Mouse (Mus musculus) left cerebral cortex, adult 18-20 months (tissue): ENCODE measurements around the gene Cetn4. TPM values are rescaled to one million over a fixed set of nuclear protein-coding genes. Genes with fewer than 3 reads are reported as not detected.

Experiments used
- DNase-seq, 2 experiments: peaks; one replicate each; pipeline ENCODE4 v3.0.0; 2021 to 2022; ENCODE audit warnings: low spot score in 2 of 2, mixed read lengths in 1 of 2
- long read RNA-seq, 2 experiments: library from polyadenylated mRNA; stranded (forward); transcript quantifications; one replicate each; pipeline ENCODE4 v2.0.0; 2021
- total RNA-seq, 2 experiments: library from RNA; stranded (reverse); gene quantifications; 2 replicates each; pipeline ENCODE4 v1.2.3; 2021

Gene Cetn4
- 10 to 100 TPM; 10.2 to 10.7 TPM for total RNA-seq
- long read RNA-seq, experiment 1, partial matches to known transcripts, result 0 of 3 reads
- long read RNA-seq, experiment 1, other reads (novel, unspliced or antisense), result 0 of 3 reads
- long read RNA-seq, experiment 2, partial matches to known transcripts, result 0 of 2 reads
- long read RNA-seq, experiment 2, other reads (novel, unspliced or antisense), result 0 of 2 reads

GRCm38 (mm10) chr3:37312370-37312941, at the start of gene Cetn4, which contains the start of gene Bbs12:
Gene Cetn4, minus strand, starts transcription at chr3:37312708.
Gene Bbs12, plus strand, starts transcription at chr3:37312554.
- DNase-seq, result peak; percentile 98 to 99

- DNase-seq, result no peak
These were observed 48.2 kb upstream of the Cetn4 start for GRCm38 (mm10) chr3:37360729-37361128.

DNA sequence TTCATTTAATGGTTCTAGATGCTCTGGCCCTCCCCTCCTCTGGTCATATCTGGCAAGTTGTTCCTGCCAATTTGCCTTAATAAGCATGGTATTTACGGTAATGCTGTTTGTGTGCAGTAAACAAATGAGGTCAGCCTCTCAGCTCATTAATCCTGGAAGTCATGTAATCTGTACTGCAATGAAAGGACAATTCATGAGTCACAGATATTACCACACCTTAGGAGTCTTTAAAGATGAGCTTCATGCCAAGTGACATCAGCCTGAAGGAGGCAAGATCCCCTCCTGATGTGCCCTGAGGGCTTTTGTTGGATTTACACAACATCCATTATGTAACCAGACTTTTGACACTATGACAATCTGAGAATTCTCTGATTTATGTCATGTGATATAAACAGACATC, 42.2 kb upstream of the Cetn4 start:
- no peak for DNase-seq

DNA sequence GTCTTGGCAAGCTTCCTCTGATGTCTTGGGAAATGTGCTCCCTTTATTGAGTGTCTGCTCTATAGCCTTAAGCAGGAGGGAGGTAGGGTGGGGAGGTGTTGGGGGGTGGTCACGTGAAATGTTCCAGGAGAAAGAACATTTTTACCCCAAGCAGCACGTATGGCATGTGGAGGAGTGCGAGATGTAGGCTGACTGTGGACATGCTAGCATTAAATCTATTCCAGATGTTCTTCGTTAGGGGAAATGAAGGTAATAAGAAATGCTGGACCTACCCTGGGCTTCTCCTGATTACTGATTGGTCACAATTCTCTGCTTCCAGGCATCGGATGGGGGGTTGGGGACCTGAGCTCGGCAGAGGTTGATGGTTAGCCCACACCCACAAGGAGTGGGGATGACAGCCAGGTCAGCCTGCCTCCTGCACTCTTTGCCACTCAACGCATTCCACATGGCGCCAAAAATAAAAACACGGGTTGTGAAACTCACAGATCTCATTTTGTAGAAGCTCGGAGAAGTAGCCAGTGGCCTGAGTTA, 41.5 kb upstream of the Cetn4 start:
- no peak for DNase-seq

- no peak for DNase-seq
These were observed 37.9 kb upstream of the Cetn4 start for GRCm38 (mm10) chr3:37350386-37350785.

DNA sequence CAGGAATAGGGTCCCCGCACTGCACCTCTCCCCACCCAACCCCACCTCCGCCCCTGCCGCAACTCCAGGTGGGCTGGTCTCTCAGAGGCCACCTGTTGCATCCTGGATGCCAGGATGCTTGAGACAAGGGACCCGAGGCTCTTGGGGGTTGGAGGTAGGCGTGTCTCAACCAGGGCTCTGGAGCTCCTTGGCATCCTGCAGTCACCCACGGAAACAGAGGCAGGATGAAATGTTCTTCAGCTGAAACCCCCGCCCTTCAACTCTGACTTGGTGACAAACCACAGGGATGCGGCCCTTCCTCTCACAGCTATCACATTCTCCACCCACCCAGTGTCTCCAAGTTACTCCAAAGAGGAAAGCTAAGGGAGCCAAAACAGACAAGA, 36.6 kb upstream of the Cetn4 start:
- DNase-seq, result no peak

- peak; percentile 56 to 75 for DNase-seq
These were observed 36.0 kb upstream of the Cetn4 start, which contains the start of gene Fgf2 for GRCm38 (mm10) chr3:37348221-37349165. Gene Fgf2, plus strand, starts transcription at chr3:37348346.

DNA sequence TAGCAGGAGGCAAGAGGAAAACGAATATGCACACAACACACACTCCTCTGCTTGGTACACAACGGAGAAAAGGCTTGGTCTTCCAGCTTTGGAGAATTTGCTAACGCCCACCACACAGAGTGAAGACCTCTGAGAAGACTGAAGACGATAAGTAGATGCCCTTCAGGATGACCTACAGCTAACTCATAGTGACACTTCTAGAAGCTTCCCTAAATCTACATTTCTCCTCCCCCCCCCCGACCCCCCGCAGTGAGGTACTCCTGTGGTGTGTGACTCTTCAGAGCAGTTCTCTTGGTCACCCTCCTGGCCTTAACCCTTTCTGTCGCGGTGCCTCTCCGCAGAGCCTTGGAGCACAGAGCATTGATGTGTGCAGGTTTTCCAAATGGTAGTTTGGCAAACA, 35.2 kb upstream of the Cetn4 start:
- DNase-seq, result no peak

DNA sequence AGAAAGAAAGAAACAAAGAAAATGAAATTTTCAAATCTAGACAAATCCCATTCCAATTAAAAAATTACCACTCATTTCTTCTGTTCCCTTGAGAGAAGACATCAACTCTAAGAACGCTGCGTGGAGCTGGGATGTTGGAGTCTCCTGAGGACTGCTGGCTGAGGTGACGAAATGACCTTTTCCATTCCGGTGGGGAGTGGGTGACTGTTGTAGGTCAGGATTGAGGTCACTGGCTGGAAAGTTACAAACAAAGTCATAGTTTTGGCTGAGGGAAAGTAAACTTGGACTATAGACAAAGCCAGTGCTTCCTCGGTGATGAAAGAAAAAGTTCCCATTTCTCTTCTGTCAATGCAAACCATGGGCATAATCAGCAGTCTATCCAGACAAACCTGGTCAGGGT, 30.3 kb upstream of the Cetn4 start:
- DNase-seq, result no peak

- DNase-seq, result no peak
These were observed 28.6 kb upstream of the Cetn4 start for GRCm38 (mm10) chr3:37341110-37341509.

DNA sequence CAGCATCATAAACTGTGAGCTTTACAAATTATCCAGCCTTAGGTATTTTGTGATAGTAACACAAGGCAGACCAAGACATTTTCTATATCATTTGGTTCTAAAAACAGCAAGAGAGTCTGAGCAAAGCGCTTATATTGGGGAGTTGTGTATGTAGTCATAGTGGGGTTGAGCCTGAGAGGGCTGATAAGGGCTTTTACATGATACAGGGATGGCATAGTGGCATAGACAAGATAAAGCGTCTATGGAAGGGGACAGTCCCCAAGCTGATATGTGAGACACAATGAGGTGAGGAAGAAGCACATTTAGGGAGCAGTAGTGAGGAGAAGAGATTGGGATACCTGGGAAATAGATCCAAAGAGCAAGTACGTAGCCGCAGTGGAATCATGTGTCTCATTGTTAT, 21.5 kb upstream of the Cetn4 start:
- DNase-seq, result no peak

DNA sequence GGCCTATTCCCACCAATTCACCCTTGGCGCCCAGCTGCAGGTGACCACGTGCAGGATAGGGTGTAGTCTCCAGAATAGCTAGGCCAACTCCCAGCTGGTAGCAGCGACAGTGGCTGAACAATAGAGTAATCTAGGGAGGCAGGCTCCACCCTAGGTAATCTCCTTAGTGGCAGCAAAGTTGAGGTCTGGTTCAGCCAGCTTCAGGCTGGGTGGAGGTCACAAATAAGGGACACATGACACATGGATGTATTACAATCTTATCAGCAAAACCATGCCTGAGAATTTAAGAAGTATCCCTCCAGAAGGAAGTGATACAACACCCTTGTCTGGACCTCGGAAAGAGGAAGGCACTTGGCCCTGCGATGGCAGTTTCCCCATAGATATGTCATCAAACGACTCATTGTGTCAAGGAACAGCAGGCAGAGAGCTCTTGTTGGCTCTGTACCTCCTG, 19.5 kb upstream of the Cetn4 start:
- DNase-seq, result no peak

DNA sequence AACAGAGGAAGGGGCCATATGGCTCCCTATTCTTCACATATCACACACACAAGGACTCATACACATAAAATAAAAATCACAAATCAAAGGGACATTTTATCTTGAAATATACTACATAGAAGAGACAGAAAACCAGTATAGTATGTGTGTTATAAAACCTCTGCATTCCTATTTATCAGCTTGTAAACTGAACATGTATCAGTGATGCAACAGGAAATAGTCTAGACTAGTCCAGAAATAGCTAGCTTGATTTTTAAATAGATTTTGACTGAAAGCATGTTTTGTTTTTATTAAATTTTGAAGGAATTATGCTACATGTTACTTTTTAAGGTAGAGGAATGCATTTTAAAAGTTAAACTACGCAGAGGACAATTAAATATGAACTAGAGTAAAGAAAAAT, 17.5 kb upstream of the Cetn4 start:
- no peak for DNase-seq

- no peak for DNase-seq
These were observed 16.0 kb upstream of the Cetn4 start for GRCm38 (mm10) chr3:37328489-37328888.

DNA sequence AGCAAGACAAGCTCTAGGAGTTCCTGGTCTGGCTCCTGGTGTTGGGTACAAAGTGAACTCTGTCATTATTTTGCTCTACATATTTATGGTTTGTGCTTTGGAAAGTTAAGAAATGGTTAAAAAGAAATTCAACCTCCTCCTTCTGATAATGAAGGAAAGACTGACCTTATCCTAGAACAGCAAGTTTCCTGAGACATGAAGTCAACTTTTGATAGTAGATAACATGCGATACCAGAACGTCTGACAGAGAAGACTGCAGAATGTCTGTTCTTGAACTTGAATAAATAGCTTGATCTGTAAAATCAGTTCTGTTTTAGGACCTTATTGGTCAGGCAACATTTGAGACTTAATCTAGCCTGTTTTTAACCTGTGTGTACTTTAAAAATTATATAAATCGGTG, 14.1 kb upstream of the Cetn4 start:
- no peak for DNase-seq

- DNase-seq, result no peak
These were observed 13.0 kb upstream of the Cetn4 start for GRCm38 (mm10) chr3:37325317-37326112.

- no peak for DNase-seq
These were observed 11.8 kb upstream of the Cetn4 start for GRCm38 (mm10) chr3:37324310-37324709.

DNA sequence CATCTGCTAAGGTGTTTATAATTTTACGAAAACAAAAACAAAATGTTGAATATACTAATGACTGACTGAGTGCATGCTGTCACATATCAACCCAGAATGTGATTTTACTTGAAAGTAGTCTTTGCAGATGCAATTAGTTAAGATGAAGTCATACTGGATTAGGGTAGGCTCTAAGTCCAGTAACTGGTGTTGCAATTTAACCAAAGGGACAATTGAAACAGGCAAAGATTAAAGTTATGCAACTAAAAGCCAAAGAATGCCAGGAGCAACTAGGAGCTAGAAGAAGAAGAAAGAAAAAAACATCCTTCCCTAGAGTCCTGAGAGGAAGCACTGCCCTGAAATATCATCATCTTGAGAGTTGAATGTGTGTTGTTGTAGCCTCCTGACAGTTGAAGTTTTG, 3.7 kb upstream of the Cetn4 start:
- DNase-seq, result no peak

DNA sequence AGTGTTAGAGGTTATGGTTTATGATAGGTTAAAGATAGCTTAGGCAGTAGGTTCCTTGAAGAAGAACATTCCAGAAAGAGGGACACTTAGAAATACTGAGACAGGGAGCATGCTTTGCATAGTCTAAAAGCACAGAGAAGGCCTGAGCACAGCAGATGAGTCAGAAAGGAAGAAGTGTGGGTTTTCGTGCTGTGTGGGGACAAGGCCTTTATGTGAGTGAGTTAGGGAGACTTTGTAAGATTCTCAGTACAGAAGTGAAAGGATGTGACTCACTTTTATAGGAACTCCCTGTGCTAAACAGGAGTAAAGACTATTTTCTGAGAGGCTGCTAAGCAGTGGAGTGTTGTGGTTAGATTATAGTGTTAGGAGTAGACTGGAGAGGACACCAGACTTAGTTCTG, 863 bp upstream of the Cetn4 start:
- peak; percentile 37 to 41 for DNase-seq

GRCm38 (mm10) chr3:37311897-37312369, 575 bp downstream of the Cetn4 start:
- DNase-seq, result no peak
